Mouse (Mus musculus): Measurements from ENCODE around the gene A930004D18Rik.

A930004D18Rik gene

GRCm38 (mm10) chr2:18037491-18037890, at the start of gene A930004D18Rik:
A930004D18Rik (minus strand) TSS chr2:18037737.
- DNase-seq (ENCODE audit: low spot score): no peak

- no peak for DNase-seq (ENCODE audit: low spot score)
Measured at GRCm38 (mm10) chr2:18080182-18080860, 42.8 kb upstream of the A930004D18Rik start.

- DNase-seq (ENCODE audit: low spot score): no peak
Measured at GRCm38 (mm10) chr2:18071947-18072346, 34.4 kb upstream of the A930004D18Rik start.

- no peak for DNase-seq (ENCODE audit: low spot score)
Measured at GRCm38 (mm10) chr2:18068071-18068796, 30.7 kb upstream of the A930004D18Rik start.

- no peak for DNase-seq (ENCODE audit: low spot score)
Measured at GRCm38 (mm10) chr2:18066436-18066835, 28.9 kb upstream of the A930004D18Rik start.

- DNase-seq (ENCODE audit: low spot score): no peak
Measured at GRCm38 (mm10) chr2:18065708-18066030, 28.1 kb upstream of the A930004D18Rik start.

GRCm38 (mm10) chr2:18064941-18065707, 27.6 kb upstream of the A930004D18Rik start:
- peak; percentile 71 for DNase-seq (ENCODE audit: low spot score)

- DNase-seq (ENCODE audit: low spot score): peak; percentile 79
Measured at GRCm38 (mm10) chr2:18064356-18064858, 26.9 kb upstream of the A930004D18Rik start.

- peak; percentile 72 for DNase-seq (ENCODE audit: low spot score)
Measured at GRCm38 (mm10) chr2:18063763-18064251, 26.3 kb upstream of the A930004D18Rik start.

GRCm38 (mm10) chr2:18060396-18060795, 22.9 kb upstream of the A930004D18Rik start:
- no peak for DNase-seq (ENCODE audit: low spot score)

- DNase-seq (ENCODE audit: low spot score): no peak
Measured at GRCm38 (mm10) chr2:18059891-18060290, 22.4 kb upstream of the A930004D18Rik start.

- DNase-seq (ENCODE audit: low spot score): no peak
Measured at GRCm38 (mm10) chr2:18059063-18059462, 21.5 kb upstream of the A930004D18Rik start.

- DNase-seq (ENCODE audit: low spot score): no peak
Measured at GRCm38 (mm10) chr2:18058146-18058708, 20.7 kb upstream of the A930004D18Rik start.

- DNase-seq (ENCODE audit: low spot score): peak; percentile 57
Measured at GRCm38 (mm10) chr2:18057336-18058145, 20.0 kb upstream of the A930004D18Rik start.

GRCm38 (mm10) chr2:18056786-18057255, 19.3 kb upstream of the A930004D18Rik start:
- DNase-seq (ENCODE audit: low spot score): peak; percentile 88

- DNase-seq (ENCODE audit: low spot score): peak; percentile 90
Measured at GRCm38 (mm10) chr2:18055929-18056785, 18.6 kb upstream of the A930004D18Rik start.

GRCm38 (mm10) chr2:18055016-18055928, 17.7 kb upstream of the A930004D18Rik start, which contains the start of gene Mllt10:
Mllt10 (plus strand) TSS chr2:18055237.
- no peak for DNase-seq (ENCODE audit: low spot score)

- DNase-seq (ENCODE audit: low spot score): no peak
Measured at GRCm38 (mm10) chr2:18053951-18054530, 16.5 kb upstream of the A930004D18Rik start.
